ENCODE assay signal across 26 mouse cellular contexts in genomic region chr13:21304483-21305066, GRCm38 (mm10). TPM values are rescaled to one million over a fixed set of nuclear protein-coding genes. Genes with fewer than 3 reads are reported as not detected.
"Had no signal": no experiment of that assay in that cellular context is flagged by ENCODE, and none has a peak within 500 bp of the region (broad histone marks: within the 10 kb centered on the region; RNA-seq: fewer than 3 reads in every experiment).

No protein-coding gene starts in this region.

- H3K4me2 ChIP-seq: liver, embryonic 13.5 days; midbrain, embryonic 13.5 days had no signal

- H3K9ac ChIP-seq: liver, embryonic 13.5 days; midbrain, embryonic 13.5 days had no signal

- H3K4me1 ChIP-seq: midbrain, embryonic 10.5 days; midbrain, embryonic 13.5 days had no signal

- ATAC-seq: intestine, embryonic 16.5 days; midbrain, embryonic 13.5 days; midbrain, embryonic 16.5 days had no signal

- DNase-seq: kidney, adult 8-10 months; kidney, postnatal 14 days; layer of hippocampus, postnatal 36 days; liver, embryonic 13.5 days; lung, adult 2 months; lung, postnatal 14 days; thymus, adult 2 months; thymus, postnatal 14 days; thymus, postnatal 4 days had no signal

- H3K4me3 ChIP-seq: left cerebral cortex, adult 2 months; liver, embryonic 13.5 days; midbrain, embryonic 10.5 days; midbrain, embryonic 13.5 days had no signal

- H3K27me3 ChIP-seq: liver, embryonic 13.5 days; midbrain, embryonic 13.5 days had no signal

- H3K27ac ChIP-seq: left cerebral cortex, adult 2 months; liver, embryonic 13.5 days; macrophage; midbrain, embryonic 10.5 days; midbrain, embryonic 13.5 days; stomach, postnatal 0 days had no signal

- H3K9me3 ChIP-seq: liver, embryonic 13.5 days; midbrain, embryonic 10.5 days; midbrain, embryonic 13.5 days had no signal

- H3K36me3 ChIP-seq: liver, embryonic 13.5 days; midbrain, embryonic 10.5 days; midbrain, embryonic 13.5 days had no signal

RNA-seq across cellular contexts. Expression of gene Gpx6, which starts 7.3 kb away (rescaled TPM):
- polyA plus RNA-seq: intestine, embryonic 16.5 days; liver, embryonic 13.5 days; liver, embryonic 16.5 days; lung, adult 2 months; lung, embryonic 16.5 days; macrophage; midbrain, embryonic 13.5 days; neural tube, embryonic 11.5 days; small intestine, adult 2 months; spleen, adult 2 months; stomach, embryonic 14.5 days; stomach, postnatal 0 days had no signal

RNA-seq across cellular contexts. Expression of gene Gpx5, which starts 12.0 kb away (rescaled TPM):
- polyA plus RNA-seq: intestine, embryonic 16.5 days; limb, embryonic 11.5 days; liver, adult 2 months; liver, embryonic 13.5 days; liver, embryonic 16.5 days; lung, adult 2 months; lung, embryonic 16.5 days; macrophage; midbrain, embryonic 10.5 days; midbrain, embryonic 13.5 days; midbrain, embryonic 16.5 days; neural tube, embryonic 11.5 days; neural tube, embryonic 14.5 days; small intestine, adult 2 months; spleen, adult 2 months; stomach, embryonic 14.5 days; stomach, postnatal 0 days; thymus, adult 2 months had no signal

RNA-seq across cellular contexts. Expression of gene Olfr1367, which starts 42.1 kb away (rescaled TPM):
- polyA plus RNA-seq: intestine, embryonic 16.5 days; limb, embryonic 11.5 days; limb, embryonic 14.5 days; liver, adult 2 months; liver, embryonic 13.5 days; liver, embryonic 16.5 days; lung, adult 2 months; lung, embryonic 16.5 days; macrophage; midbrain, embryonic 10.5 days; midbrain, embryonic 13.5 days; midbrain, embryonic 16.5 days; neural tube, embryonic 11.5 days; neural tube, embryonic 14.5 days; small intestine, adult 2 months; spleen, adult 2 months; stomach, embryonic 14.5 days; stomach, postnatal 0 days; thymus, adult 2 months had no signal
